Mouse (Mus musculus) megakaryocyte, embryonic 14.5 days (primary cell): Measurements from ENCODE around the gene Mrm3.

ENCODE experiments used
- FLI1 ChIP-seq: IDR thresholded peaks from 2 replicates; pipeline ENCODE4 v1.6.1; 2012; ENCODE audit warnings: low read length, inconsistent platforms, mixed read lengths
- GATA1 ChIP-seq: IDR thresholded peaks from 3 replicates; pipeline ENCODE4 v1.6.1; 2012; ENCODE audit warnings: mixed read lengths, low read length, inconsistent platforms, borderline replicate concordance

- no peak for TF ChIP-seq GATA1
- no peak for TF ChIP-seq FLI1
Measured at GRCm38 (mm10) chr11:76217390-76217800, 26.1 kb upstream of the Mrm3 start, which contains the start of the genes Dbil5 and Gemin4.
